Mouse (Mus musculus) lung, embryonic 16.5 days (tissue): Measurements from ENCODE around the gene Defb39. TPM values are rescaled to one million over a fixed set of nuclear protein-coding genes. Genes with fewer than 3 reads are reported as not detected.

ENCODE experiments used
- ATAC-seq: fragments of 200-750 bp; cut with Nextera tagmentation; 2 replicates; pipeline ENCODE4 v1.8.0; 2017; ENCODE audit warnings: low read depth, mild to moderate bottlenecking, moderate library complexity
- H3K27ac ChIP-seq: fragments of 300-500 bp; sonication (generic); 2 replicates; pipeline ENCODE4 v1.5.1; 2014; ENCODE audit warnings: mild to moderate bottlenecking, control low read depth, low read length
- H3K27me3 ChIP-seq: fragments of 300-500 bp; sonication (generic); 2 replicates; pipeline ENCODE4 v1.6.1; 2014; ENCODE audit warnings: low read depth, low read length, mixed read lengths; ENCODE audit not compliant: control insufficient read depth, insufficient read depth
- H3K36me3 ChIP-seq: fragments of 300-500 bp; sonication (generic); 2 replicates; pipeline ENCODE4 v1.6.1; 2014; ENCODE audit warnings: low read length; ENCODE audit not compliant: control insufficient read depth, insufficient read depth
- H3K4me1 ChIP-seq: fragments of 300-500 bp; sonication (generic); replicated peaks from 2 replicates; pipeline ENCODE4 v1.6.1; 2014; ENCODE audit warnings: low read length, mixed read lengths; ENCODE audit not compliant: control insufficient read depth, insufficient read depth
- H3K4me2 ChIP-seq: fragments of 300-500 bp; sonication (generic); 2 replicates; pipeline ENCODE4 v1.6.1; 2014; ENCODE audit warnings: low read depth, low read length, control low read depth
- H3K4me3 ChIP-seq: fragments of 300-500 bp; sonication (generic); 2 replicates; pipeline ENCODE4 v1.5.1; 2014; ENCODE audit warnings: mild to moderate bottlenecking, low read length, control low read depth
- H3K9ac ChIP-seq: fragments of 300-500 bp; sonication (generic); 2 replicates; pipeline ENCODE4 v1.6.1; 2014; ENCODE audit warnings: low read length, control low read depth
- H3K9me3 ChIP-seq: fragments of 300-500 bp; sonication (generic); 2 replicates; pipeline ENCODE4 v1.6.1; 2016; ENCODE audit warnings: low read length; ENCODE audit not compliant: control insufficient read depth
- WGBS: fragments of 180-500 bp; shearing (Covaris S2); extraction: QIAGEN DNeasy Blood & Tissue Kit; methylation state at CpG from one replicate; pipeline ENCODE4 v1.1.7; 2014; 5-methylcytosine and 5-hydroxymethylcytosine counted together
- polyA plus RNA-seq: library from polyadenylated mRNA; unstranded; fragments of >200 nt; fragmentation: Nextera tagmentation; extraction: Ambion mirVana; gene quantifications from 2 replicates; pipeline ENCODE4 v1.2.1, GENCODE M21; 2015

The Defb39 gene
- not detected in 2 replicates for polyA plus RNA-seq

DNA sequence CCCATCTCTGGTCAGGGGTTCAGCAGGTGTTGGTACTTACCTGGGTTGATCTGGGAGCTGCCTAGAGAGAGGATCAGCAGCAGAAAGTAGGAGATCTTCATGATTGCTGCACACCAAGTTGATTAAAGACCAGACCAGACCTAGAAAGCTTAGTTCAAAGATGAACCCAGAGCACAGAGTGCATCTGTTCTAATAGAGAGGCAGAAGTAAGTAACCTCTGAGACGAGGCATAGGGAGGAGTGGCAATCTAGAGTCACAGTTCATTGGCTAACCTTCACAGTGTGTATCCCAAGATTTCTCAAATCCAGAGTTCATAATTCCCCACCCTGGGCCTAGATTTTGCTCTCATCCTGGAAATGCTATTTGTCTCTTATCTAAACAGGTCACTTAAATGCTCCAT lies at the start of gene Defb39:
TSS of gene Defb39 (minus strand) at position 101 of the 400 bp plus-strand sequence.
- H3K27ac ChIP-seq: no peak within 1 kb of the TSS
- H3K9ac ChIP-seq: no peak within 1 kb of the TSS
- H3K4me2 ChIP-seq: no peak within 1 kb of the TSS
- H3K27me3 ChIP-seq: no peaks in the 10 kb centered on the region
- WGBS: 62% methylated on average over 1 of the region's 1 CpGs
- no peaks in the 10 kb centered on the region for H3K36me3 ChIP-seq
- no peaks in the 10 kb centered on the region; the same call in 1 of the 2 replicates for H3K9me3 ChIP-seq
- ATAC-seq: no peak
- H3K4me1 ChIP-seq: no peaks in the 10 kb centered on the region
- H3K4me3 ChIP-seq: no peak within 1 kb of the TSS

DNA sequence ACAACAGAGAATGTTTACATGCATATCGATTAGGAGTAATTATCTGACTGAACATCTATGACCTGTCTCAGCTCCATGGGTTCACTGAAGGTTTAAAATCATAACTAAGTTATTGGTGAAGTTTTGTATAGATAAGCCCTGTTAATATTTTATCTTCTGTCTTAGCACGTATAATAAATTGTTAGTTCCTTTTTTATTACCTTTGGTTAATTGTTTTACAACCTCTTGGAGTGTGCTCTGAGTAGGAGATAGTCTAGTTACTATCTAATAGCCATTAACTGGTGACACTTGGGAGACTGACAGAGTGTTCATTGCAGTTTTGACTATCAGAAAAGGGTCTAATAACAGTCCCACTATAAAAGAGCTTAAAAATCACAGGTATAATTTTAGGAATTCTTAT lies 1.4 kb upstream of the Defb39 start:
- ATAC-seq: no peak
- Histone ChIP-seq H3K27me3 (no peaks in the 10 kb centered on the region), H3K4me3 (no peak overlapping the region), H3K4me1 (no peaks in the 10 kb centered on the region), H3K36me3 (no peaks in the 10 kb centered on the region), H3K9ac (no peak overlapping the region), H3K4me2 (no peak overlapping the region), H3K9me3 (no peaks in the 10 kb centered on the region; the same call in 1 of the 2 replicates), H3K27ac (no peak overlapping the region)
- WGBS: 71% methylated on average over 2 of the region's 2 CpGs

DNA sequence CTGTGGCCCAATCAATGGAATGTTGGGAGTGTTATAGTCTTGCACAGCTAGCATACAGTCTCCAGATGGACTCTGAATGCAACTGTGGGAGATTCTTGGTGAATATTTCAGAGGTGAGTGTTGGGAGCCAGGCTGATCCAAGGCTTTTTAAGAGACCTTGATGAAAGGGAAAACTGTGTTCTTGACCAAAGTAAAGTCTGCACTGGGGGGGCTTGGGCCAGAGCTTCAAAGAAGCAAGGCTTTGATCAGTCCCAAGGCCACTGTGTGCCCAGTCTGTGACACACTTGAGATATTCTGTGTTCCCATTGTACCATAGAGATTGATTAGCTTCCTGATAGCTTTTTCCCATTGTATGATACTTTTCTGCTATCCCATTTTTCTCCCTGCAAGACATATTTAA lies 1.7 kb downstream of the Defb39 start:
- Histone ChIP-seq H3K27me3 (no peaks in the 10 kb centered on the region), H3K36me3 (no peaks in the 10 kb centered on the region), H3K9me3 (no peaks in the 10 kb centered on the region; the same call in 1 of the 2 replicates), H3K27ac (no peak overlapping the region), H3K4me2 (no peak overlapping the region), H3K4me1 (no peaks in the 10 kb centered on the region), H3K4me3 (no peak overlapping the region), H3K9ac (no peak overlapping the region)
- no peak for ATAC-seq

DNA sequence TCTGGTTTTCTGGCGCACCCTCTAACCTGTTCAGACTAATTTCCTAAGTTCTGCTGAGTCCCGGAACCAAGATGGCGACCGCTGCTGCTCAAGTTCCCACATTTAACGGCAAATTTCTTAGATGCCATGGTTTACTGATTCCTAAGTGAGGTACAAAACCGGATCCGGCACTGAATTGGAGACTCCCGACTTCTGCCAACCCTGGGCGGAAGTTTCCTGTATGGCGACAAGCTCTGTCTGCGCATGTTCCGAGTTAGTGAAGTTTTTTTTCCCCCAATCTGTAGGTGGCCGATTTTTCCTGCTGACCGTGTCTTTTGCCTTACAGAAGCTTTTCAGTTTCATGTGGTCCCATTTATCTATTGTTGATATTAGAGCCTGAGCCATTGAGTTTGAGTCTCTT lies 19.4 kb downstream of the Defb39 start:
- H3K4me2 ChIP-seq: no peak overlapping the region
- 90% methylated on average over 14 of the region's 14 CpGs for WGBS
- no peaks in the 10 kb centered on the region for H3K9me3 ChIP-seq
- no peak overlapping the region for H3K9ac ChIP-seq
- no peak overlapping the region for H3K27ac ChIP-seq
- no peaks in the 10 kb centered on the region for H3K27me3 ChIP-seq
- H3K4me3 ChIP-seq: no peak overlapping the region
- no peaks in the 10 kb centered on the region for H3K36me3 ChIP-seq
- ATAC-seq: no peak
- H3K4me1 ChIP-seq: no peaks in the 10 kb centered on the region

DNA sequence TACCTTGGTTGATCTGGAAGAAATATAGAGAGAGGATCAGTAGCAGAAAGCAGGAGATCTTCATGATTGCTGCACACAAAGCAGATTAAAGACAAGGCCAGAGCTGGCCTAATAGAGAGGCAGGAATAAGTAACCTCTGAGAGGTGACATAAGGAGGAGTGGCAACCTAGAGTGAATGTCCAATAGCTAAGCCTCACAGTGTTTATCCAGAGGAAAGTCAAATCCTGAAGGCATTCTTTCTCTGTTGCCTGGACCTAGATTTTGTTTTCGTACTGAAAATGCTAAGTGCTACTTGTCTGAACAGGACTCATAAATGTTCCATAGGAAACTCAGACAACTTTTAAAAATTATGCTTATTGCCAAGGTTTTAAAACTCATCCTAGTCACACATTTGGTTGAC lies 38.1 kb downstream of the Defb39 start, which contains the start of gene Defb38:
TSS of gene Defb38 (minus strand) at position 101 of the 400 bp plus-strand sequence.
- H3K9me3 ChIP-seq: no peaks in the 10 kb centered on the region
- 76% methylated on average over 1 of the region's 1 CpGs for WGBS
- H3K36me3 ChIP-seq: no peaks in the 10 kb centered on the region
- H3K27me3 ChIP-seq: no peaks in the 10 kb centered on the region
- no peak within 1 kb of the TSS for H3K27ac ChIP-seq
- no peak within 1 kb of the TSS for H3K4me2 ChIP-seq
- ATAC-seq: no peak
- no peak within 1 kb of the TSS for H3K9ac ChIP-seq
- no peak within 1 kb of the TSS for H3K4me3 ChIP-seq
- no peaks in the 10 kb centered on the region for H3K4me1 ChIP-seq

Other genes starting within 250 kb of the Defb39 start
- not detected in 2 replicates for gene Defb40, start 86.6 kb downstream of the Defb39 start, polyA plus RNA-seq
- gene Defb37, start 73.8 kb downstream of the Defb39 start, polyA plus RNA-seq: not detected in 2 replicates
- gene Defb38, start 38.2 kb downstream of the Defb39 start, polyA plus RNA-seq: not detected in 2 replicates
- gene Defb12, start 50.0 kb upstream of the Defb39 start, polyA plus RNA-seq: not detected in 2 replicates
- not detected in 2 replicates for gene Defb34, start 58.9 kb upstream of the Defb39 start, polyA plus RNA-seq
- gene Gm45826, start 76.0 kb upstream of the Defb39 start, polyA plus RNA-seq: not detected in 2 replicates
- gene Defb14, start 129.5 kb upstream of the Defb39 start, polyA plus RNA-seq: not detected in 2 replicates
- gene Defb4, start 133.9 kb upstream of the Defb39 start, polyA plus RNA-seq: not detected in 2 replicates
- not detected in 2 replicates for gene Defb6, start 160.7 kb upstream of the Defb39 start, polyA plus RNA-seq
- not detected in 2 replicates for gene Defb46, start 175.1 kb upstream of the Defb39 start, polyA plus RNA-seq
- not detected in 2 replicates for gene Defb5, start 182.8 kb upstream of the Defb39 start, polyA plus RNA-seq
- not detected in 2 replicates for gene Defb3, start 228.6 kb upstream of the Defb39 start, polyA plus RNA-seq